25 mouse cellular contexts compared by ENCODE assay signal in the genomic region with DNA sequence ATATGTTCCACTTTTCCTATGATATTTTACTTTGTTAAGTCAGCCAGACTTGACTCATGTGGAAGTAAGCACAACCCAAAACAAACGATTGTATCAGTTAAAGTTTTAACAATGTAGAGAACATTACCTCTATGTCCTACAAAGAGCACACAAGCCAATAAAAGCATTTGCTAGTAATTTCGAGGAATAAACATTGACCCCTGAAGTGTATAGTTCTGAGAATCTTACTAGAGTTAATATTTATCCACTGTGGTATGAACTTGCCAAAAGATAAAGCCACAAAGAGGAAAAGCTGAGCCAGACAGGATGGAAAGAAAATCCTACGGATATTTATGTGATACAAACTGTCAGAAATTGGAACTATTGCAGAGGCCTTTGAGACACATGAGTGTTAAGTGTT.
DNase-seq lines count a peak whose midpoint lies in the region; ATAC-seq and TF ChIP-seq lines count a peak whose summit lies in the region.
"Had no signal": no experiment of that assay in that cellular context is flagged by ENCODE, and none has a peak within 500 bp of the region (broad histone marks: within the 10 kb centered on the region; RNA-seq: fewer than 3 reads in every experiment).

No protein-coding gene starts in this region.

- H3K4me1 ChIP-seq in kidney, postnatal 0 days (replicated peaks; ENCODE audit: insufficient read depth, low read length) = no peaks in the 10 kb centered on the region
- H3K4me1 ChIP-seq in kidney, embryonic 15.5 days = no peaks in the 10 kb centered on the region
- peaks cover 12% of the 10 kb centered on the region; the same call in 1 of the 2 replicates for H3K4me1 ChIP-seq in lung, embryonic 15.5 days
- H3K4me1 ChIP-seq in intestine, embryonic 16.5 days (ENCODE audit: control insufficient read depth, insufficient read depth, low read length) = no peaks in the 10 kb centered on the region
- no peaks in the 10 kb centered on the region for H3K4me1 ChIP-seq in midbrain, embryonic 16.5 days (ENCODE audit: control insufficient read depth, insufficient read depth, low read length)
- no peaks in the 10 kb centered on the region for H3K4me1 ChIP-seq in midbrain, embryonic 13.5 days (replicated peaks)
- H3K4me1 ChIP-seq: embryonic facial prominence, embryonic 12.5 days; embryonic facial prominence, embryonic 15.5 days; heart, embryonic 10.5 days; hindbrain, embryonic 12.5 days; hindbrain, embryonic 15.5 days had no signal

- H3K27me3 ChIP-seq in kidney, postnatal 0 days (ENCODE audit: insufficient read depth, low read length) = no peaks in the 10 kb centered on the region
- H3K27me3 ChIP-seq in kidney, embryonic 15.5 days = no peaks in the 10 kb centered on the region
- no peaks in the 10 kb centered on the region for H3K27me3 ChIP-seq in lung, embryonic 15.5 days
- no peaks in the 10 kb centered on the region for H3K27me3 ChIP-seq in intestine, embryonic 16.5 days (replicated peaks; ENCODE audit: control insufficient read depth, insufficient read depth, low read length)
- no peaks in the 10 kb centered on the region for H3K27me3 ChIP-seq in midbrain, embryonic 16.5 days (ENCODE audit: control insufficient read depth, insufficient read depth, low read depth, low read length)
- no peaks in the 10 kb centered on the region for H3K27me3 ChIP-seq in midbrain, embryonic 13.5 days
- H3K27me3 ChIP-seq: embryonic facial prominence, embryonic 12.5 days; embryonic facial prominence, embryonic 15.5 days; hindbrain, embryonic 12.5 days; hindbrain, embryonic 15.5 days had no signal

- no peak overlapping the region for H3K4me2 ChIP-seq in kidney, postnatal 0 days (ENCODE audit: low read length)
- H3K4me2 ChIP-seq in kidney, embryonic 15.5 days = no peak overlapping the region
- H3K4me2 ChIP-seq in lung, embryonic 15.5 days = no peak overlapping the region
- H3K4me2 ChIP-seq in intestine, embryonic 16.5 days (ENCODE audit: low read depth, low read length) = no peak overlapping the region
- no peak overlapping the region for H3K4me2 ChIP-seq in midbrain, embryonic 16.5 days (ENCODE audit: low read length)
- no peak overlapping the region for H3K4me2 ChIP-seq in midbrain, embryonic 13.5 days (replicated peaks)
- H3K4me2 ChIP-seq: embryonic facial prominence, embryonic 12.5 days; embryonic facial prominence, embryonic 15.5 days; hindbrain, embryonic 12.5 days; hindbrain, embryonic 15.5 days had no signal

- no peak for ATAC-seq in kidney, postnatal 0 days (replicated peaks; ENCODE audit: low FRiP score, low read depth)
- ATAC-seq in kidney, embryonic 15.5 days (replicated peaks; ENCODE audit: low FRiP score) = no peak
- no peak for ATAC-seq in lung, embryonic 15.5 days (ENCODE audit: borderline replicate concordance, extremely low read depth, low FRiP score, low TSS enrichment)
- ATAC-seq in intestine, embryonic 16.5 days = peak; percentile 82
- no peak for ATAC-seq in midbrain, embryonic 16.5 days
- no peak for ATAC-seq in midbrain, embryonic 13.5 days
- ATAC-seq: activated CD4-positive, CD25-positive, alpha-beta regulatory T cell, adult 4 months; CD4-positive, CD25-positive, alpha-beta regulatory T cell, adult 4 months; forebrain, embryonic 14.5 days; forebrain, postnatal 0 days had no signal

- WGBS in kidney, postnatal 0 days = 42% methylated on average over 3 of the region's 3 CpGs
- WGBS in kidney, embryonic 15.5 days = 61% methylated on average over 3 of the region's 3 CpGs
- WGBS in lung, embryonic 15.5 days = 34% methylated on average over 3 of the region's 3 CpGs
- 40% methylated on average over 3 of the region's 3 CpGs for WGBS in intestine, embryonic 16.5 days
- WGBS in midbrain, embryonic 16.5 days = 79% methylated on average over 3 of the region's 3 CpGs
- 82% methylated on average over 3 of the region's 3 CpGs for WGBS in midbrain, embryonic 13.5 days

- no peaks in the 10 kb centered on the region for H3K36me3 ChIP-seq in kidney, postnatal 0 days (ENCODE audit: insufficient read depth, low read length)
- H3K36me3 ChIP-seq in kidney, embryonic 15.5 days = no peaks in the 10 kb centered on the region
- no peaks in the 10 kb centered on the region for H3K36me3 ChIP-seq in lung, embryonic 15.5 days
- no peaks in the 10 kb centered on the region for H3K36me3 ChIP-seq in intestine, embryonic 16.5 days (ENCODE audit: control insufficient read depth, insufficient read depth, low read length)
- H3K36me3 ChIP-seq in midbrain, embryonic 16.5 days (ENCODE audit: control insufficient read depth, insufficient read depth, low read length) = no peaks in the 10 kb centered on the region
- H3K36me3 ChIP-seq in midbrain, embryonic 13.5 days = no peaks in the 10 kb centered on the region
- H3K36me3 ChIP-seq: embryonic facial prominence, embryonic 12.5 days; embryonic facial prominence, embryonic 15.5 days; heart, embryonic 10.5 days; hindbrain, embryonic 12.5 days; hindbrain, embryonic 15.5 days had no signal

- TF ChIP-seq CTCF in kidney, postnatal 0 days (IDR thresholded peaks at IDR 0.05; ENCODE audit: low read depth) = no peak

- no peak overlapping the region for H3K27ac ChIP-seq in kidney, postnatal 0 days
- no peak overlapping the region for H3K27ac ChIP-seq in kidney, embryonic 15.5 days
- 0 out of 2 replicates have a peak overlapping the region, but pooled peaks have one; percentile 12 for H3K27ac ChIP-seq in lung, embryonic 15.5 days
- H3K27ac ChIP-seq in intestine, embryonic 16.5 days (ENCODE audit: low read length) = peak overlapping the region; percentile 20; the same call in 1 of the 2 replicates
- H3K27ac ChIP-seq in midbrain, embryonic 16.5 days (ENCODE audit: low read length) = no peak overlapping the region
- H3K27ac ChIP-seq in midbrain, embryonic 13.5 days = no peak overlapping the region
- H3K27ac ChIP-seq: embryonic facial prominence, embryonic 12.5 days; embryonic facial prominence, embryonic 15.5 days; gastrocnemius, adult 2 months; heart, adult 2 months; hindbrain, embryonic 12.5 days; hindbrain, embryonic 15.5 days had no signal

- no peak overlapping the region for H3K4me3 ChIP-seq in kidney, postnatal 0 days (replicated peaks; ENCODE audit: low read depth, low read length)
- no peak overlapping the region for H3K4me3 ChIP-seq in kidney, embryonic 15.5 days (replicated peaks)
- H3K4me3 ChIP-seq in lung, embryonic 15.5 days = no peak overlapping the region
- no peak overlapping the region for H3K4me3 ChIP-seq in intestine, embryonic 16.5 days (ENCODE audit: low read length)
- H3K4me3 ChIP-seq in midbrain, embryonic 16.5 days (ENCODE audit: low read depth, low read length) = no peak overlapping the region
- no peak overlapping the region for H3K4me3 ChIP-seq in midbrain, embryonic 13.5 days (replicated peaks)
- H3K4me3 ChIP-seq: embryonic facial prominence, embryonic 12.5 days; embryonic facial prominence, embryonic 15.5 days; gastrocnemius, adult 2 months; heart, adult 2 months; heart, embryonic 10.5 days; hindbrain, embryonic 12.5 days; hindbrain, embryonic 15.5 days had no signal

- peak; percentile 9 for DNase-seq in kidney, postnatal 0 days (ENCODE audit: low spot score)
- DNase-seq in lung, adult 18-20 months = no peak
- DNase-seq: adrenal gland, adult 8-10 months; adrenal gland, postnatal 25 days; cerebellum, adult 11 months; cerebellum, adult 2 months; cerebellum, adult 9-11 months; cerebellum, postnatal 25 days; forebrain, postnatal 0 days; gastrocnemius, adult 2 months; gastrocnemius, postnatal 14 days; heart, adult 2 months had no signal

- no peak overlapping the region for H3K9ac ChIP-seq in kidney, postnatal 0 days (ENCODE audit: low read depth, low read length)
- H3K9ac ChIP-seq in kidney, embryonic 15.5 days = no peak overlapping the region
- H3K9ac ChIP-seq in lung, embryonic 15.5 days = no peak overlapping the region
- no peak overlapping the region for H3K9ac ChIP-seq in intestine, embryonic 16.5 days (ENCODE audit: low read depth, low read length)
- H3K9ac ChIP-seq in midbrain, embryonic 16.5 days (ENCODE audit: low read depth, low read length) = no peak overlapping the region
- H3K9ac ChIP-seq in midbrain, embryonic 13.5 days (replicated peaks) = no peak overlapping the region
- H3K9ac ChIP-seq: embryonic facial prominence, embryonic 12.5 days; embryonic facial prominence, embryonic 15.5 days; forebrain, postnatal 0 days; hindbrain, embryonic 12.5 days; hindbrain, embryonic 15.5 days had no signal

- no peaks in the 10 kb centered on the region for H3K9me3 ChIP-seq in kidney, postnatal 0 days (replicated peaks; ENCODE audit: low read length)
- no peaks in the 10 kb centered on the region for H3K9me3 ChIP-seq in kidney, embryonic 15.5 days (replicated peaks)
- no peaks in the 10 kb centered on the region for H3K9me3 ChIP-seq in lung, embryonic 15.5 days
- H3K9me3 ChIP-seq in intestine, embryonic 16.5 days (ENCODE audit: control insufficient read depth, low read length) = no peaks in the 10 kb centered on the region
- no peaks in the 10 kb centered on the region for H3K9me3 ChIP-seq in midbrain, embryonic 16.5 days (replicated peaks; ENCODE audit: control insufficient read depth, low read length, poor library complexity, severe bottlenecking)
- no peaks in the 10 kb centered on the region for H3K9me3 ChIP-seq in midbrain, embryonic 13.5 days
- H3K9me3 ChIP-seq: embryonic facial prominence, embryonic 12.5 days; embryonic facial prominence, embryonic 15.5 days; heart, embryonic 10.5 days; hindbrain, embryonic 12.5 days; hindbrain, embryonic 15.5 days had no signal

Comparison
In these comparisons a context has a peak if more than half of its experiments do, and no peak if none do; other contexts are left out.
1. H3K27ac ChIP-seq: peak in lung, embryonic 15.5 days (single experiment) and intestine, embryonic 16.5 days (single experiment); none in kidney, postnatal 0 days (single experiment), kidney, embryonic 15.5 days (single experiment), midbrain, embryonic 16.5 days (single experiment) and midbrain, embryonic 13.5 days (single experiment).